Mouse (Mus musculus) lung, postnatal 36 days (tissue): ENCODE data around the gene AU015836.
"Not testable (repeated sequence)": the region's sequence is repeated elsewhere in the genome, so short reads cannot be mapped to it uniquely, and the experiment has no call there.

Source experiments
- DNase-seq: peaks from one replicate; pipeline ENCODE4 v3.0.0; 2022; ENCODE audit warnings: mixed read lengths

Gene AU015836

GRCm38 (mm10) chrX:93968444-93968843, at the start of gene AU015836:
TSS of gene AU015836 (plus strand) at chrX:93968659.
- no peak for DNase-seq

GRCm38 (mm10) chrX:93919017-93919416, 49.4 kb upstream of the AU015836 start:
- DNase-seq = no peak

GRCm38 (mm10) chrX:93928379-93928778, 40.1 kb upstream of the AU015836 start:
- no peak for DNase-seq

- no peak for DNase-seq
Measured at GRCm38 (mm10) chrX:93928794-93929193, 39.7 kb upstream of the AU015836 start.

GRCm38 (mm10) chrX:93931694-93932093, 36.8 kb upstream of the AU015836 start:
- no peak for DNase-seq

- DNase-seq = peak; percentile 30
Measured at GRCm38 (mm10) chrX:93956727-93957126, 11.7 kb upstream of the AU015836 start.

GRCm38 (mm10) chrX:93958502-93958901, 10.0 kb upstream of the AU015836 start:
- no peak for DNase-seq

GRCm38 (mm10) chrX:93980341-93980740, 11.9 kb downstream of the AU015836 start:
- DNase-seq = no peak

- no peak for DNase-seq
Measured at GRCm38 (mm10) chrX:93982193-93982592, 13.7 kb downstream of the AU015836 start.

GRCm38 (mm10) chrX:93985096-93985495, 16.6 kb downstream of the AU015836 start:
- not testable (repeated sequence) for DNase-seq

- DNase-seq = no peak
Measured at GRCm38 (mm10) chrX:94006991-94007390, 38.5 kb downstream of the AU015836 start.

GRCm38 (mm10) chrX:94009442-94009841, 41.0 kb downstream of the AU015836 start:
- DNase-seq = no peak

GRCm38 (mm10) chrX:94011656-94012173, 43.3 kb downstream of the AU015836 start:
- DNase-seq = no peak

- DNase-seq = peak; percentile 11
Measured at GRCm38 (mm10) chrX:94012479-94013167, 44.2 kb downstream of the AU015836 start.

GRCm38 (mm10) chrX:94016891-94017290, 48.4 kb downstream of the AU015836 start:
- DNase-seq = no peak

- DNase-seq = no peak
Measured at GRCm38 (mm10) chrX:94022264-94022874, 53.9 kb downstream of the AU015836 start.
